Mouse (Mus musculus) MEL-GATA-1-ER (cell line): ENCODE measurements around the gene Olfr1480.

Source experiments
- DNase-seq: peaks from one replicate; pipeline ENCODE4 v3.0.0-alpha.2; 2012; ENCODE audit warnings: low read depth; ENCODE audit errors: extremely low read depth

The Olfr1480 gene

DNA sequence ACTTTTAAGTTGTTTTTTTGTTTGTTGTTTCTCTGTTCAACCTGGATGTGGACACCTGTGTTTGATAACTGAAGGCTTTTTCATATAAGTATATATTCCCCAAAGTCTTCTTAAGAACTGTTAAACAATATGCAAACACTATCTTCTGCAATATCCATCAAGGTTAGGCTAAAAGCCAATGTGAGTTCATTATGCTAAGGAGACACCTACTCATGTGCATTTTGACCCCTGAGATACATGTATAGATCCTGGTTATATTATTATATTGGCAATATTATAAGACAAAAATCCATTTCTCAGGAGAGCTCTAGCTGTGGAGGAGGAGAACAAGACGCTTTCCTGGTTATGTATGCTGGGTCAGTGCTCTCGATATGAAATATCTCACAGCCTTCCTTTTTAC lies at the start of gene Olfr1480:
Olfr1480 (plus strand) TSS at position 301 of the 400 bp plus-strand sequence.
- no peak for DNase-seq

DNA sequence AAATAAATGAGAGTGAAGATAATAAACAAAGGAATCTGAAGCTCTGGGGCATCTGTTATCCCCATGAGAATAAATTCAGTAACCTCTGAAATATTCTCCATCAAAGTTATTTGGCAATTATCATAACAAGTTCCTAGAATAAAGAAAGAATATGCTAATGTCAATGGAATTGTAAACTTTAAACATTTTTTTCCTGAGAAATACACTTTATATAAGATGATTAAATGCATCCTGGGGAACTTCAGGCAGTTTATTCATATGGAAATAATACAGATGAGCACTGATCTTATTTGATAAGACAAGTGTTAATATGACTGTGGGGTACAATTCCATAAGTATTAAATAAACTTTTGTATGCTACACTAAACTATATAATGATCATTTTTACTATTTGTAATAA lies 47.6 kb upstream of the Olfr1480 start, which contains the start of gene Olfr1475:
Olfr1475 (minus strand) TSS at position 101 of the 400 bp plus-strand sequence.
- DNase-seq: no peak

DNA sequence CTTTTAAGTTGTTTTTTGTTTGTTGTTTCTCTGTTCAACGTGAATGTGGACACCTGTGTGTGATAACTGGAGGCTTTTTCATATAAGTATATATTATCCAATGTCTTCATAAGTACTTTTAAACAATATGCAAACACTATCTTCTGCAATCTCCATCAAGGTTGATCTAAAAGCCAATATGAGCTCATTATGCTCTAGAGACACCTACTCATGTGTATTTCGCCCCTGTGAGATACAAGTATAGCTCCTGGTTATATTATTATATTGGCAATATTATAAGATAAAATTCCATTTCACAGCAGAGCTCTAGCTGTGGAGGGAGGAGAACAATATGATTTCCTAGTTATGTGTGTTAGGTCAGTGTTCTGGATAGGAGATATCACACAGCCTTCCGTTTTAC lies 27.5 kb upstream of the Olfr1480 start, which contains the start of gene Olfr1477:
Olfr1477 (plus strand) TSS at position 301 of the 400 bp plus-strand sequence.
- no peak for DNase-seq
